Mouse (Mus musculus): ENCODE data around the gene Serf2.
"Not testable (repeated sequence)": the region's sequence is repeated elsewhere in the genome, so short reads cannot be mapped to it uniquely, and the experiment has no call there.

Gene Serf2

DNA sequence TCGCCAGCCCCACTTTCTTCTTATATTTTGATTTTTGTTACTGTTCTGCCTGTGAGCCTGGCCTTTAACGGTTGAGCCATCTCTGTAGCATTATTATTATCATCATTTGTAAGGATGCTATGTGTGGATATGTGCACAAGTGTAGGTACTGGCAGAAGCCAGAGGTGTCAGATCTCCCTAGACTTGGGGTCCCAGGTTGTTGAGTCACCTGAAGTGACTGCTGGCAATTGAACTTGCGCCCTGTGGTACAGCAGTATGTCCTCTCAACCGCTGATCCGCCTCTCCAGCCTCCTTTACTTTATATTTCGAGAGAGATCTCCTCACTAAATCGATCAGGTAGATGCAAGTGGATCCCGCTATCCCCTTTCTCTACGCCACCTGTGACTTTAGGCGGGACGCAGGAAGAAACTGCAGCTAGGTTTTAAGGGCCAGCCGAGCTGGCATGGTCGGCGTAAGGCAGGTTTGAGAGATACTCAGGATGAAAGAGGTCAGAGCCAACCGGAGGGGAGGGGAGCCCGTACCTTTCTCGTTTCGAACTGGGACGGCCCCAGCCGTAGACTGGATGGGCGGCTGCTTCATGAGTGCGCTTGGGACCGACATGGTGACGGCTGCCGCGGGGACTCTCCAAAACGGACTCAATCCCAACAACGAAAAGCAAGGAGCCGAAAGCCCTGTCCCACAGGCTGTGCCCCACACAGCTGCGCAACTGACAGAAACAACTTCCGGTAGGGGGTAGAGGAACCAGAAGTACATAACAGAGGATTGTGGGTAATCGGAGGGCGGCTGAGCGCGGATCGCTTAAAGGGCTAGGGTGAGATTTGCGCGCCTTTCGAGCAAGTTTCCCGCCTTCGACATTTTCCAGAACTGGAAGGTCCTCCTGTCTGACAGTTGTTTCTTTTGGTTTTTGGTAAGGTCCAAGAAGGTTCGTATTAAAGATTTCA is 57.2 kb downstream of the Serf2 start, which contains the start of the genes Mfap1a and Wdr76:
Gene Mfap1a (minus strand): TSS at position 724 of the 941 bp plus-strand sequence.
Gene Wdr76 (plus strand): TSS at position 782 of the 941 bp plus-strand sequence.
- in situ Hi-C loops (cut with MseI, MboI): not testable (repeated sequence)

- in situ Hi-C loops (cut with MseI, MboI): no loop called here
Measured at GRCm38 (mm10) chr2:121507173-121507950, 58.4 kb downstream of the Serf2 start.
